Mouse (Mus musculus) brain, adult 2 months (tissue): Measurements from ENCODE around the gene Mbnl1.

Experiments
- DNase-seq: peaks from one replicate; pipeline ENCODE4 v3.0.0; 2011; ENCODE audit warnings: low read depth, low spot score

Mbnl1 gene

DNA sequence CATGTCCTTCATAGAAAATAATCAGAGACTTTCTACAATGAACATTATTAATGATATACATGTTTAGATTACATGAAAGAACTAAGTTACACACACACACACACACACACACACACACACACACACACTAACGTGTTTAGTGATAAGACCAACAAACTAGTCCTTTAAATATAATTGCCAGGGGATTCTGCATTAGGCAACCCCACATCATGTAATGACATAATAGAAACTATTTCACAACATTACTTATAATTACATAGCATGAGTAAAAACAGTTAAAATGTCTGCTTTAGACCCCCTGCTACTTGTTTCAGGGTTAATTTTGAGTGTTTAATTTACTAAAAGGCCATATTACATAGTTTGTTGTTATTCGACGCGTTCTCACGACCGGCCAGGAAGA is 16.9 kb downstream of the Mbnl1 start:
- DNase-seq = no peak

- DNase-seq = peak; percentile 40
These were observed 22.3 kb downstream of the Mbnl1 start for GRCm38 (mm10) chr3:60494774-60495535.

GRCm38 (mm10) chr3:60496197-60496596 is 23.6 kb downstream of the Mbnl1 start:
- DNase-seq = no peak

DNA sequence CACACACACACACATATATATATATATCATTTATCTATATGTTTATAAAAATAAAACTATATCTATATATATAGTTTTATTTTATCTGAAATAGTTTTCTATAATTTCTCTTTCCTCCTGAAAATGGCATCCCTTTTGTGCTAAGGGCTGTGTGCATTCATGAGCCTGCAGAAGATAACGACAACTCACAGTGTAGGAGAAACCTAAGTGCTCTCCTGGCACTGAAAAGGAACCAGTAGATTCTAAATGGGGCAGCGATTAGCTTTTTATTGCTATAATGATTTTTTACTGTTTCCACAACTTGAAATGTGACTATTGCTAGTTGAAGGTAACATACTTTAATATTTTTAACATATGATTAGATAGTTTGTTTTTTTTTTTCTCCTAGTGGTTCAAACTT is 25.5 kb downstream of the Mbnl1 start:
- no peak for DNase-seq

GRCm38 (mm10) chr3:60498646-60499045 is 26.0 kb downstream of the Mbnl1 start:
- no peak for DNase-seq

DNA sequence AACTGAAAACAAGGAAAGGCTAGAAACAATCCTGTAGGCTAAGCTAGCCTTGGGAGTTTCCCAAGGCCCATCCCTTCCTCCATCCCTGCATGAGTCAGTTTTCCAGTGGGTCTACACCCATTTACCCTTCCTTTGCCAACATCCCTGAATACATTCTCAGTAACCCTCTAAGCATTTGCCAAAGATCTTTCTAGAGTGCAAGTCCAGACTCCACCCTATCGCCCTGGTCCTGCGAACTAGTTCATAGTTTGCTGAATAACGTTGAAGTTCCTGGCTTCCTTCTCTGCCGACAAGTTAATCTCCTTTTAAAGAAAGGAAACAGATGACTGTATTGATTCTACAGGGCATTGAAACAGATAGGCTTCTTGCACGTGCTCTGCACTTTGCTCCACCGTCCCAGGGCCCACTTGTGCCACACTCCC is 26.5 kb downstream of the Mbnl1 start:
- no peak for DNase-seq

DNA sequence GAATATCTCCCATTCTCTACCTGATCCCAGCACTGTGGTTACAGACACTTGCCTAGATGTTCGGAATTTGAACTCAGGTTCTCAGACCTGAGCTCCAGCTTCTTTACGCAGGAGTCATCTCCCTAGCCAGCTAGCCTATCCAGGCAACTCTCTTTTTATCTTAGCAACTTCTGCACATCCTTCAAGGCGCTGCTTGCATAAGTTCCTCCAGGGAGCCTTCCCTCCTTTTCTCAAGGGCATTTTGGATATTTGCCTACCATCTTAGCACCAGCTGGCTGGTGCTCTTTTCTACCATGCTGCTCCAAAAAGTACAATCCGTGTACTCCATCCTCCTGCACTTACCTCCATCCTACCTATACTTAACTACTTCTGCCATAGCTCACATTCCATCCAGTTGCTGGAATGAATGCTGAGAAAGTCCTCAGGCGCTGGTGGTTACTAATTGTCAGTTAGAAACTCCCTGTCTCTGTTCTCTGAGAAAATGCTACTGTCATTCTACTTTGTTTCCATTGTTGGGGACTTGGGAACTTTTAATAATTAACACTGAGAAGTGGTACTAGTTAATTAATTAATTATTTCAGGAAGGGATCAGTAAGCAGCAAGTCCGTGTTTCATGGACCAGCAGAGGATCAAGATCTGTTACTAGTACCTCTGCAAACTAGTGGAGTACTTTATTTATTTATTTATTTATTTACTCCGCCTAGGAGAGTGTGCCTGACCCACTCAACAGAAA is 27.3 kb downstream of the Mbnl1 start:
- DNase-seq = peak; percentile 20

GRCm38 (mm10) chr3:60500571-60501527 is 28.2 kb downstream of the Mbnl1 start:
- DNase-seq = peak; percentile 85

DNA sequence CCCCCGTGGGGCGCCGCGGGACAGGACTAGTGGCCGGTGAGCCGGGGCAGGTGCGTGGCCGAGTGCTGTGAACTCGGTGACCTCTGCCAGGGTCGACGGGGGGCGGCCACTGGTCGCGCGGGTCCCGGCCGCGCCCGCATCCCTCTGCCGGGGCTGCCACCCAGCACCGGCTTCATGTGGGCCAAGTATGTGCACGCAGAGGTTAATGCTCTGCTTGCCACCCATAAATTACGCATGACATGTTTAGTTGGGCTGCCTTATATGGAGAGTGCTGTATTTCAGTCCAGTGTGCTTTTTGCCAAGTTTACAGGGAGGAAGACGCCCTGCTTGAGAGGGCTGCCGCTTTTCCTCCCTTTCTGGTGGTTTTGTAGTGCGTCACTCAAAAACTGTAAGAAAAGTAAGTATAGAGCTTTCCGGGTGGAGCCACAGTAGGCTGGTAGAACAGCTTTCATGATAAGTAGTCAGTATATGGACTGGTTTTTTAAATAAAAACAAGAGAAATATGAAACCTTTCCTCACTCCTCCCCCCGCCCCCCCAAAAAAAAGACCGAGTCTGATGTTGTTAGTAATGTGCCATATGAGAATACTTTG is 29.0 kb downstream of the Mbnl1 start:
- DNase-seq = peak; percentile 86

DNA sequence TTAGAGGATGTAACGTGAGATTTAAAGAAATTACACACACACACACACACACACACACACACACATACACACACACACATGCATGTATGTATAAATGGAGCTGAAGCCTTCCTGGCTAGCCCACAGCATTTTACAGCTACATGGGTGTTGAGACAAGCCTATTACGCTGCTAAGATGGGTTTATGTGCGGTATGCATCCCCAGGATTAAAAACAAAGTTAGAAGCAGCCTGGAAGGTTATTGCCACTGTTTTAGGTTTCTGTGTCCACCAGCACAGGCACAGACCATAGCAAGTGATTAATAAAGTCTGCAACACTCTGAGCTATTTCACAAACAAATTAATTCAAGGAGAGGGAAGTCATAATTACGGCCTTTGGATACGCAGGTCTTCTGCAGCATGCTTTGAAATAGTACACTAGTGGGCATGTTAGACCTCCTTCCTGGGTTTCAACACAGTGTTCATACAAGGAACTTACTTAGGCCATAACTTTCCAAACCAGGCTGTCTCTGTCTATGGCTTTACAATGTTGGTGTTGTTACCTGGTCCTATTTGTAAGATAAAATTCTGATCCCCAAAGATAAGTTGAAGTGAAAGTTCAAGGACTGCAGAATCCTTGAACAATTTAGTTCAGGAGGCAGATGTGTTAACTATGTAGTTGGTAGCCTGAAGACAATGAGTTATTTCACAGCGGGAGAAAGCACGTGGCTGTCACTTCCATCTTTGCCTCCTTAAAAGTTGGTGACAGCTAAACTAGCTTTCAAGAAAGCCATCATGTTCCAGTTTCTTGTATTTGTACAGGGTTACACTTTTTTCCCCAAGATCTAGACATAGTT is 29.7 kb downstream of the Mbnl1 start:
- DNase-seq = peak; percentile 39

GRCm38 (mm10) chr3:60503196-60503595 is 30.6 kb downstream of the Mbnl1 start:
- DNase-seq = peak; percentile 72

DNA sequence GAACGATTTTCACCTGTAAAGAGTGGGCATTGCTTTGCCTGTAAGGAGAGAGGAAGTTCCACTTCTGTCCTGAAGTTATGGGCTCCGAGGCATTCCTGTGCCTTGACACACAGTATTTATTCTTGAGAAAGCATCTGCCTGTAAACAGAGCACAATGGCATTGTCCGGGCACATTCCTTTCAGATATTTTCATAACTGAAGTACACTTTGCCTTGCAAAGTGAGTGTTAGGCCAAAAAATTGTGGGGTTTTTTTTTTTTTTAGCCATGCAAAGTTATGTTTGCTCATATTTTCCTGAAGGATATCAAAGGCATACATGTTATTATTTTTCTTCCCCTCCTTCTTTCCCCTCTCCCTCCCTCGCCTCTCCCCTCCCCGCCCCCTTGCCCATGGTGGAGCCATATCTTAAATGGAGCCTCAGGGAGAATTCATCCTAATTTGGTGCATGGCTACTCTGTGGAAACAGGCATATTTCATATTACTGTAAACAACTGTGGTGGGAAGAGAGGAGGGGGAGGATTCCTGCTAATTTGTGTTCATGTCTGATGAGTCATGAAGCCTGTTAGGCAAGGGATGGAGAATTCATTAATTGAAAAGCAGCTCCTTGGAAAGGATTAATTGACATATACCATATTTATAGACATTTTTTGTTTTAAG is 32.3 kb downstream of the Mbnl1 start:
- peak; percentile 30 for DNase-seq

GRCm38 (mm10) chr3:60506821-60507220 is 34.2 kb downstream of the Mbnl1 start:
- no peak for DNase-seq

DNA sequence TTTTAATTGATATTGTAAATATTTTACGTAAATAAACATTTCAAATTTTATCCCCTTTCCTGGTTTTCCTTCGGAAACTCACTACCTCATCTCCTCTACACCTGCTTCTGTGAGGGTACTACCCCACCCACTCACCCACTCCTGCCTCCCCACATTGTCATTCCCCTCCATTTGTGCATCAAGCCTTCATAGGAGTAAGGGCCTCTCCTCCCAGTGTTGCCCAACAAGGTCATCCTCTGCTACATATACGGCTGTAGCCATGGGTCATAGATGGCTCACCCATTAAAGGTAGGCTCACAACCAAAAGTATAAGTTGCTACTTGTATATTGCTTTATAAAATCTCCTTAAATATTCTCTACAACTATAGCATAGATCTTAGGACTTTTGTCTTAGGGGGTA is 34.9 kb downstream of the Mbnl1 start:
- no peak for DNase-seq

GRCm38 (mm10) chr3:60507979-60508378 is 35.3 kb downstream of the Mbnl1 start:
- no peak for DNase-seq

- DNase-seq = no peak
These were observed 38.6 kb downstream of the Mbnl1 start for GRCm38 (mm10) chr3:60511197-60511596.

- peak; percentile 74 for DNase-seq
These were observed 40.7 kb downstream of the Mbnl1 start for GRCm38 (mm10) chr3:60513337-60513736.

- DNase-seq = peak; percentile 45
These were observed 41.1 kb downstream of the Mbnl1 start for GRCm38 (mm10) chr3:60513746-60514145.

GRCm38 (mm10) chr3:60515430-60515829 is 42.8 kb downstream of the Mbnl1 start:
- DNase-seq = no peak

DNA sequence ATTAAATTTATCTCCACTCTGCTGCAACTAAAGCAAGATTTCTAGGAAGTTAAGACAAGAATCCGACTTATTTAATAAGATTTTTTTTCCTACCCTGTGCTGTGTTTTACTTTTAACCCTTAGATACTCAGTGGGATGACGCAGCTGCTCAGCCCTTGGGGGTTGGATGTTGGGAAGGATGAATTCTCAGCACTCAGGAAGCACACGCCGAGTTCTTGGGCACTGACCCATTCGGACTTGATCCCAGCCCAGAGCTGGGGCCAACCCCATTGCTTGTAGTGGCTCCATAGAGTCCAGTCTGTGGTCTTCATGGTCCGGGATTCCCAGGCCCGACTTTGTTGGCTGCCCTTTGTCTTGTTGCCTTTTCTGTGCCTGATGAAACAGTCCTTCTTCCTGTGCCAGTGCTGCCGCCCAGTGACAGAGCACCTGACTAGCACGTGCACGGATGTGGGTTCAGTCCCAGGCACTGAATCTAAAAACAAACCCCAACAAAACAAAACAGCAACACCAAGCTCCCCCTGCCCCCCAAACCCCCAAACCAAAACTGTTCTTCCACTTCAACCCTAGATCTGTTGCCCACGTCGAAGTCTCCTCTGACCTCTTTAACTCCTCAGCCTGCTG is 43.5 kb downstream of the Mbnl1 start:
- DNase-seq = peak; percentile 82
